Mouse (Mus musculus) left cerebral cortex, adult 2 months (tissue): ENCODE data around the gene Nkx2-5. TPM values are rescaled to one million over a fixed set of nuclear protein-coding genes. Genes with fewer than 3 reads are reported as not detected.
A peak's percentile ranks its signal among the peaks of the same experiment; 100 is the strongest.

Experiments used
- DNase-seq, 2 experiments: peaks; one replicate each; pipeline ENCODE4 v3.0.0; 2021 to 2022; ENCODE audit warnings: low spot score in 2 of 2, mixed read lengths in 1 of 2; ENCODE audit errors: extremely low spot score in 1 of 2
- H3K27ac ChIP-seq: fragments of 200-600 bp; 2 replicates; pipeline ENCODE4 v1.8.1; 2022
- H3K4me3 ChIP-seq: fragments of 200-600 bp; 2 replicates; pipeline ENCODE4 v1.8.1; 2022
- CTCF ChIP-seq: fragments of 200-600 bp; IDR thresholded peaks from 2 replicates; pipeline ENCODE4 v1.8.1; 2022; ENCODE audit warnings: antibody characterized with exemption, mild to moderate bottlenecking, moderate library complexity
- intact Hi-C: fragments of 180-260 bp; cut with DNase I; formaldehyde crosslinking; loops from one replicate; pipeline ENCODE4 v1.15.1; 2025
- total RNA-seq, 2 experiments: library from RNA; stranded (reverse); gene quantifications; 2 replicates each; pipeline ENCODE4 v1.2.3; 2021

The Nkx2-5 gene
- total RNA-seq, 2 experiments from 2014 or later, result not detected

DNA sequence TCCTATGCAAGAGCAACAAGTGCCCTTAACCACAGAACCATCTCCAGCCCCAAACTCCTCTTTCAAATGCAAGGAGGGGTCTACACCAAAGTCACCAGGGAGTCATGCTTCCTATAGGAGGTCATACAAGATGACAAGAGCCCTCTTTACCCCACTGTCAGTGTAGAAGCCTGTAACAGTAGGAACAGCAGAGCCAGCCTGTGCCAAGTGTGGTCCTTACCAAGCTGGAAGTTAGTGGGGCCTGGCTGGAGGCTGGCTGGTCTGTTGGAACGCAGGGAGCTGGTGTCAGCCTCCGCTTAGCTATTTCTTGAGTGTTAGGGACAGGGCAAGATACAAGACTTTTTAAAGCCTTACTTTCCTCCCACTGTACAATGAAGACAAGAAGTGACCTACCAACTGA, 11.0 kb downstream of the Nkx2-5 start:
- TF ChIP-seq CTCF, result no peak
- intact Hi-C loops, result loop anchor here (2.0 kb wide), 1 partner anchor 17 kb away; no protein-coding TSS in a partner anchor
- DNase-seq, result no peak
- Histone ChIP-seq H3K4me3 (no peak overlapping the region), H3K27ac (no peak overlapping the region)

DNA sequence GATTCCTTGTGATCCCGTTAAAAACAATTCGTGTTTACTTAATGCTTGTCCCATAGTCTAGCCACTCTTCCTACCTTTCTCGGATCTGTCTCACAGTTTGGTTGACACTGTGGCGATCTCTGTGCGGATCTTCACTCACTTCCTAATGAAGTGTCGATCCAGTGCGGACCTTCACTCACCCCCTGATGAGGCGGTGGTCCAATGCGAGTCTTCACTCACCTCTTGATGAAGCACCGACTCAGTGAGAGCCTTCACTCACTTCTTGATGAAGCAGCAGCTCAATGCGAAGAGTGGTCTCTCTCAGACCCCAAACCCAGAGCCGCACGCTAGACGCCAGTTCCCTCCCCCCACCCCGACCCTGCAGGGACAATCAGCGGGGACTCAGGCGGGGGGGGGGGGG, 18.7 kb downstream of the Nkx2-5 start:
- DNase-seq, result no peak
- no peak overlapping the region for H3K27ac ChIP-seq
- TF ChIP-seq CTCF, result no peak
- H3K4me3 ChIP-seq, result no peak overlapping the region
- intact Hi-C loops, result no loop called here

DNA sequence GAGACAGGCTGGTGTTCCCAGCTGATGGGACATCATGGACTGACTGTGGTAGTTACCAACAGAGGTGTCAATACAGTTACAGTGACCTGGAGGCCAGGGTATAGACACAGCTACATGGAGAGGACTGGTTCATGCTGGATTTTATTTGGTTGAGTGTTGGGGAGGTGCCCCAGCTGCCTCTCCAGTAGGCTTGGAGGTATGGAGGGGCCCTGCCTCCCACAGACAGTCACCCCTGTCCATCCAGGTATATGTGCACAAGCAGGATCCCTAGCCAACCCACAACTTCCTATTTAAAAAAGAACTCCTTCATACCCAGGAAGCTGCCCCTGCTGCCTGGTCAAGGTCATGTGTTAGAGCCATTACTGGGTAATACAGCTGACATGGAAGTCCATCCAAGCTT, 27.0 kb downstream of the Nkx2-5 start:
- TF ChIP-seq CTCF, result no peak
- intact Hi-C loops, result loop anchor here (5.0 kb wide), 1 partner anchor 40 kb away; no protein-coding TSS in a partner anchor

DNA sequence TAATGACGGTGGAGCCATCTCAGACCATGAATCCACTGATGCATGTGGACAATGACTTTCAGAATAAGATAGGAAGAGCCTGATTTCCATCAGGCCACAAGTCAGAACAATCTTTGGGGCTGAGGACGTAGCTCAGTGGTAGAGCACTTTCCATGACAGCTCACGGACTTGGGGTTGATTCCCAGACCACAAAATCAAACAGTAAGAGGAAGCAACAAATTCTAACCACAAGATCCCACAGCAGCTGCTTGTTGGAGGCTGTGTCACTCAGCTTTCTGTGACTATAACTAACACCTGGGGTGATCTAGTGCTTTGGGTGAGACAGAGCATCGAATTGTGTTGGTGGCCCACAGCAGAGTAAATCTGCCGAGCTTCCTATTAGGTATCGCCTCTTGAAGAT, 28.0 kb downstream of the Nkx2-5 start:
- intact Hi-C loops, result loop anchor here (5.0 kb wide), 1 partner anchor 40 kb away; no protein-coding TSS in a partner anchor
- TF ChIP-seq CTCF, result no peak
- Histone ChIP-seq H3K27ac (no peak overlapping the region), H3K4me3 (no peak overlapping the region)
- no peak for DNase-seq

More for the DNA sequence above, 27.0 kb downstream of the Nkx2-5 start:
- DNase-seq, result no peak
- H3K27ac ChIP-seq, result no peak overlapping the region
- H3K4me3 ChIP-seq, result no peak overlapping the region

DNA sequence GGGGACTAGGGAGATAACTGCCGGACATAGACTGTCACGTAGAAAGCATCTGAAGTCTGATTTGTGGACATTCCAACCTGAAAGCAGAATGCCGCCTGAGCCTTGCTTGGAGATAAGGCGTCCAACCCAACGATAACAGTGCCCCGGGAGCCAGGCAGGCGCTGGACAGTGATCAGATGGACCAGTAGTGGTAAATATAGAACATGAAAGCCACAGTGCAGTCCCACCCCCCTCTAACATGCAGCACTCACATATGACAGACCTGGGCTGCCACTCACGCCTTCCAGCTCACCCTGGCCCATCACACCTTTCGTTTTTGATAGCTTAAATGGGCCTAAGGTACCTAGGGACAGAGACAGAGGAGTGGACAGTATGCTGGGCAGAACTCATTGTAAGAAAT, 31.3 kb downstream of the Nkx2-5 start:
- DNase-seq, result no peak
- intact Hi-C loops, result no loop called here
- no peak for TF ChIP-seq CTCF
- Histone ChIP-seq H3K27ac (no peak overlapping the region), H3K4me3 (no peak overlapping the region)

DNA sequence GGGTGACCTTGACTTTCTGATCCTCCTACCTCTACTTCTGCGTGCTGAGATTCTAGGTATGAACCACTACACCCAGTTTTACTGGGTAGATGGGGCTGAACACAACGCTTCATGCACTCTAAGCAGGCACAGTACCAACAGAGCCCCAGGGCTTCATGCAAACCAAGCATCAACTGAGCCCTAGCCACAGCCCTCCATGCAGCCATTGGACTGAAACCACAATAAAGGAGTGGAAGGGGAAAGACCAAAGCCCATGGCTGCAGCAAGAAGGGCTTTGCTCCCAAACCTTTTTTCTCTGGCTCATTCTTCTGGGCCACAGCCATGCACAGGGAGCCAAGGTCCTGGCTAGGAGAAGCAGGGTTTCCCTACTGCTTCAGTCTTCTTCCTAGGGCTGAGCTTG, 32.2 kb downstream of the Nkx2-5 start:
- intact Hi-C loops, result no loop called here
- DNase-seq, result no peak
- Histone ChIP-seq H3K4me3 (no peak overlapping the region), H3K27ac (no peak overlapping the region)
- TF ChIP-seq CTCF, result no peak

DNA sequence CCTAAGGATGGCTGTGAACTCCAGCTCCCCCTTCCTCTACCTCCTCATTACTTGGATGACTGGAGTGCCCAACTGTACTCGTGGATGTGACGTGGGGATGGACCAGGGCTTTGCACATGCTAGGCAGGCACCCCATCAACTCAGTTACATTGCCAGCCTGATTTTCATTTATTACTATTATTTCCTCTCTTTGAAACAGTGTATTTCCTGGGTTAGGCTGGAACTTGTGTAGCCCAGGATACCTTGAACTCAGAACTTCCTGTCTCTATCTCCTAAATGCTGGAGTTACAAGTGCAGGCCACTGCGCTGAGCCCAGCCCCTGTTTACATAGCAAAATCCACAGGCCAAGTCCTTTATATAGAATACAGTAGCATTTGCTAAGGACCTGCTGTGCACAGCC, 41.9 kb downstream of the Nkx2-5 start:
- TF ChIP-seq CTCF, result no peak
- intact Hi-C loops, result no loop called here
- DNase-seq, result no peak
- Histone ChIP-seq H3K27ac (no peak overlapping the region), H3K4me3 (no peak overlapping the region)

DNA sequence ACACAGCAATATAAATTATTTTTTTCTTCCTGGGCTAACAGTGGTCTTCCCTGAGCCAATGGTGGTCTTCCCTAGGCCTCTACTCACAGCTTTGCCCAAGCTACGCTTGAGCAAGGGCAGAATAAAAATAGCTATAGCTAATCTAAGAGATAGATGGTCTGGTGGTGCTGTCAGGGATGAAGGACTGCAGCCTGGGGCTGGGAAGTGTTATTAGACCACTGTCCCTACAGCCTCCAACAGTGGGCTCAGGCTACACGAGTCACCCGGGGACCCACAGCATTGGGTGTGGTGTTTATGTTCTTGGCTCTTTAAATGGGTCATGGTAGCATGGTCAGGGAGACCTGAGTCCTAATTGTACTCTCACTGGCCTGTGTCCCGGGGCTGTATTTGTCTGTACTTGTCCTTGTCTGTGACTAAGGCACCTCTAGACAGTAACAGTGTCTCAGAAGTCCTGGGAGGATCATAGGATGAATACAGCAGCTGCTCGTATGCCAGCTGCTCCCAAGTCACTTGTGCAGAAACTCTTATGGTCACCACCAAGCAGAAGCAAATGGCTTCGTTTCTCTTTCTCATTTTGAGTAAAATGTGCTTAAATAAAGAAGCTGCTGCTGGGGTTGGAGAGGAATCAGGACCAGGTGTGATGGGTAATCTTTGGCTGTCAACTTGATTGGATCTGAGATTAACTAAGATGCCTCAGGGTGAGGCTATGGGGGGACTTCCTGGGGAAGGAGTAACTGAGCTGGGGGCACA, 47.3 kb downstream of the Nkx2-5 start:
- no peak for DNase-seq
- intact Hi-C loops, result no loop called here
- no peak for TF ChIP-seq CTCF
- H3K4me3 ChIP-seq, result no peak overlapping the region
- no peak overlapping the region for H3K27ac ChIP-seq

DNA sequence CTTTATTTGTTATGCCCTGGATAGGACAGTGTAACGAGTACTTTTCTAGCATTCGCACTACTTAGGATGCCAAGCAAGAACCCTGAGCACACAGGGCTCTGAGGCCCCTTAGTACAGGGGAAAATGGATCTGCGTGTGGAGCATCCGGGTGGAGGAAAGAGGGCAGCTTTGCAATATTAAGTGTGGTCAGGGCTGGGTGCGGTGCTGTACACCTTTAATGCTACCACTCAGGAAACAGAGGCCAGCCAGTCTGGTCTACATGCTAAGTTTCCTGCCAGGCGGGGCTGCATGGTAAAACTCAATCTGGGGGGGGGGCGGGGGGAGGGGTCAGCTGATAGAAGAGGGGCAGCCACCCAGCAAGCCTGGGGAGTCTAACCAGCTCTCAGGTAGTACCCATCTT, 49.4 kb downstream of the Nkx2-5 start:
- intact Hi-C loops, result loop anchor here (2.0 kb wide), 1 partner anchor 89 kb away; no protein-coding TSS in a partner anchor

DNA sequence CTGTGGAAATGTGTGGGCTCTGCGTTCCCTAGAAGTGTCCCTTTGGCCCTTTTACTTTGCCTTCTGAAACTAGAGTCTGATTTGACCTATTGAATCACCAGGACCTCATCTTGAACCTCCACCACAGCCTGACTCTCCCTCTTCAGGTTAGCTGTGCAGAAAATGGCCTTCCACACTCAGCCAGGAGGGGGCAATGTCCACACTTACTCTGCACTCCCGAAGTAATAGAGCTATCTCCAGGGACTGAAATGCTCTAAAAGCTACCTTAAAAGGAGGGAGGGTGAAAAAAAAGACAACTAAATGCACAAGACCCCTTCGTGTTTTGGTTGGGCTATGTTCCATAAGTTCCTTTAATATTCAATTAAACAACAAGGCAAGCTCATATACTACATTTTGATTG, 50.1 kb downstream of the Nkx2-5 start:
- no peak overlapping the region for H3K4me3 ChIP-seq
- intact Hi-C loops, result loop anchor here (2.0 kb wide), 1 partner anchor 90 kb away; no protein-coding TSS in a partner anchor

More for the DNA sequence above, 49.4 kb downstream of the Nkx2-5 start:
- no peak for DNase-seq
- Histone ChIP-seq H3K4me3 (no peak overlapping the region), H3K27ac (no peak overlapping the region)
- TF ChIP-seq CTCF, result no peak

DNA sequence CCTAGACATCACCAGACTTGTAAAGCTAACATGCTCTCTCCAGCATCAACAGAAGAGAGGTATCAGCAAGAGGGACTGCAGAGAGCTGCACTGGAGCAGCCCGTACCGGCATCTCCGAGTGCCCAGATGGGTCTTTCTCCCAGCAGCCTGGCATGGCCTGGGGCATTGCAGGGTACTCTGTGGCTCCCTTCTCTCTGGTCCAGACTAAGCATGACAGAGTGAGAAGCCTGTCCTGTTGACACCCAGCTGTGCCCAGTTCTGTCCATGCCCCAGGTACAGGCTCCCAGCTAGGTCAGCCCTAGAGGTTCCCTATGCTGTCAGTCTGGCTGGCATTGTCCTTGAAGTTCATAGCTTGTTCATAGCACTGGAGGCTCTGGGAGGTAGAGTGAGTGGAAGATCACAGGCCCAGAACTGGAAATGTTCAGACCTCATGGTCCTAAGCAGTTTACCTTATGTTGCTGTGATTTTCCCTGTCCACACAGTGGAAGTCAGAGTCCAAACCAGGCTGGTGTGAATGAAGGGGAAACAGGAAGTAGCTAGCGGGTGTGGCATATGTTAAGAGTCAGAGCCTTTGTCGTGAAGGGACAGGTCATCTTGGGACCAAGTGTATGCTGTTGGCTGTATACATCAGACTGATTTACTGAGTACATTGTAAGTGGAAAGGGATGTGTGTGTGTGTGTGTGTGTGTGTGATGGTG, 51.6 kb downstream of the Nkx2-5 start:
- DNase-seq, result no peak
- TF ChIP-seq CTCF, result no peak
- intact Hi-C loops, result no loop called here
- H3K27ac ChIP-seq, result no peak overlapping the region
- H3K4me3 ChIP-seq, result no peak overlapping the region

More for the DNA sequence above, 50.1 kb downstream of the Nkx2-5 start:
- TF ChIP-seq CTCF, result peak; percentile 75
- H3K27ac ChIP-seq, result no peak overlapping the region
- DNase-seq, result peak; percentile 38 to 42

DNA sequence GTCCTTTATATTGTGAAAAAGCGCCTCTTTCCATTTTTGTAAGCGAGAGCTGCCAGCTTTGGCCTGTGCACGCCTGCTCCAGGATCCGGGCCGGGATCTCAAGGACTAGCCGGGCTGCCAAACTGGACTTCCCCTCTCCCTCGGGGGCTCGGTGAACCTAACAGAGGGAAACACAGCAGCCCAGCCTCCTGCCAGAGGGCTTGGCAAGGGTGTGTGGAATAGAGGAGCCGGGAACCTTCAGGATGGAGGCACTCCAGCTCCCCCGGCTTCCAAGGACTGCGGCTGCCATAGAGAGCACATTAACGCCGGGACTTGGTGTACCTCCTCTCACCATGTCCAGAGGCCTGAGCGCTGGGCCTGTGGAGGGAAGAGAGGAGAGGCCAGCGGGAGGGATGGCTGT, 52.7 kb downstream of the Nkx2-5 start:
- no peak for DNase-seq
- intact Hi-C loops, result no loop called here
- no peak overlapping the region for H3K4me3 ChIP-seq
- no peak for TF ChIP-seq CTCF
- peak overlapping the region; percentile 42; the same call in 1 of the 2 replicates for H3K27ac ChIP-seq
